Mouse (Mus musculus) heart, postnatal 10 days (tissue): ENCODE measurements around the gene Des. TPM values are rescaled to one million over a fixed set of nuclear protein-coding genes. Genes with fewer than 3 reads are reported as not detected.

Experiments used
- DNase-seq, 2 experiments: peaks; one replicate each; pipeline ENCODE4 v3.0.0; 2021
- intact Hi-C: fragments of 180-260 bp; cut with DNase I; formaldehyde crosslinking; loops from one replicate; pipeline ENCODE4 v1.15.1; 2025
- total RNA-seq, 2 experiments: library from RNA; stranded (reverse); gene quantifications; 2 replicates each; pipeline ENCODE4 v1.2.3; 2021

Des gene
- total RNA-seq, 2 experiments from 2014 or later, result 909 to 916 TPM

DNA sequence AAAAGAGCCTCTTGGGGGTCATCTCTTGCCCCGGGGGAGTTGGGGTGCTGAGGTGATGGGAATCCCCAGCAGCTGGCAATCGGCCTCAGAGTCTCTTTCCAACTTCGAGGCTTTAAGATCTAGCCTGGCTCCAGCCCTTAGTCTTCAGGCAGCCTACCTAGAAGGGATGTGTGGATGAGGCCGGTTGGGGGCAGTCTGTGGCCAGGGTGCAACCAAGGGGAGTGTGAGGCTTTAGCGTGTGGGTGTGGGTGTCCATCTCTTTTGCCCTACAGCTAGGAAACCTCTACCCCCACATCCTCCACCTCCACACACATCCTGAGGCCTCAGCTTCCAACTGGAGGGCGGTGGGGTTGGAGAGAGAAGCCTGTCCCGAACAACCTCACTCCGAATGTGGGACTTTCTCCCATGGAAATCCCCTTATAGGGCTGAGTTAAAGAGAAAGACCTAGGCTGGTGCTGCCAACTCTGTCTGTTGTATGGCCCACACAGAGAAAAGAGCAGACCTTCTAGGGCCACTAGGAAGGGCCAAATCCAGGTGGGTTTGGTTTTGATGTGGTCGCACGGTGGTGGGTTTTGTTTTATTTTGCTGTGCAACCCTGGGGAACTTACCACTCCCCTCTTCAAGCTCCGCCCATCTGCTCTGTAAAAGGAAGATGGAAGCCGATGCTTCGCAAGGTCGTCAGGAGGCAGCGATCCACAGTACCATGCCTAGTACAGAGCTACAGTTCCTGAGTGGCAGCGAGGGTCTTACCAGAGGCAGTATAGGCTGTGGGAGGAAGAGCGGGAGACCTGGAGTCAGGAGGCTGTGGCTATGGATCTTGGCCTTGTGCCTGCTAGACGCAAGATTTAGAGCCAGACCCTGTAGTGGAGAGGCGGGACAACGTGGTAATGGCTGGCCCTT is 14.8 kb upstream of the Des start:
- DNase-seq, result peak; percentile 48 to 49
- intact Hi-C loops, result loop anchor here (2.0 kb wide), 1 partner anchor 16 kb away; the partner anchor contains the start of gene Des

DNA sequence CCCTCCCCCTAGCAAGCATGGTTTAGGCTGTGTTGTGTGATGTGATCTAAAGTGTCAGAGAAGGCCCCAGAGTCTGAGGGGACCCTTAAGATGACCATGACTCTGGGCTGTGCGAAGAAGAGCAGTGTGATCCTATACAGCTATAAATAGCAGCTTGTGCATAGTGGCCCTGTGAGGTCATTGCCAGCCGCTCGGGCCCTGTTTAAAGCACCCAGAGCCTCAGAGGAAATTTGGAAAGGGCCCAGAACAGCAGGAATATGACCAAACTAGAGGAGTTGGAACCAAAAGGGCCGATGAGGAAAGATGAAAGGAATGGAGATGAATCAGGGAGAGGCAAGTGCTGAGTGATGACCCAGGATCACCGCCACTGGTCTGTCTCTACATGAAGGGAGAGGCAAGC is 12.8 kb upstream of the Des start:
- peak; percentile 65 to 72 for DNase-seq
- intact Hi-C loops, result no loop called here

DNA sequence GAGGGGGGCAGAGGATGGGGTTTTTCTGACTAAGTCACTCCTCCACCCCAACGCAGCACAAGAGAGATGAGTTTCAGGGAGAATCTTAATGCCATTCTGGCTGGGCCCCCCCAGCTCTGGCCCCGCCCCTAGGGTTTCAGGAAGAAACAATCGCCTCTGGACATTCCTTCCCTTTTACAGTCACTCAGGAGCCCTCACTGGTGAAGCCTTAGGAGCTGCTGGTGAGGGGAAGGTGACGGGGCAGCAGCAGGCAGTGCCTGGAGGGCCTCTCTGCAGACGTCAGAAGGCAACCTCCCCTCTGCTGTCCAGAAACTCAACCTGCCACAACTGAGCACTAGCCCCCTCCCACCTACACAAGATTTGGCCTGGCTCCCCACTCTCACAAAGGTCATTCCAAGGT is 10.9 kb upstream of the Des start:
- intact Hi-C loops, result no loop called here
- DNase-seq, result no peak

DNA sequence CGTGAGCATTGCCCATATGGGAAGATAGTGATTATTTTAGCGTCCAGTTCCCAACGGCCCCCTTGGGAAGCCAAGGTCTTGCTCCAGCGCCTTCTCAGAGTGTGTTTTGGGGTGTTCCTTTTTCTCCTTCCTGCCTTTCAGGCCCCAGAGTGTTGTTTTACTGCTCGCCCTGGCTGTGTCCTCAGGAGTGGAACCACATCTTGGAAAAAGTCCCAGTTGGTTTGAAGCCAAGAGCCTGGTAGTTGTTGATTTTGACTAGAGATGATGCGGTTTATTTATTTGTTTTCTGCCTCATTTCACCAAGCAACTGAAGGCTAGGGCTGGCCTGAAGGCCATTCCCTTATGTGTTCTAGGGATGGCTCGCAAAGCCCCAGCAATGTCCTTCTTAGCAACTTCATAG is 2.9 kb upstream of the Des start:
- intact Hi-C loops, result no loop called here
- DNase-seq, result peak in 1 of 2 experiments; percentile 75

DNA sequence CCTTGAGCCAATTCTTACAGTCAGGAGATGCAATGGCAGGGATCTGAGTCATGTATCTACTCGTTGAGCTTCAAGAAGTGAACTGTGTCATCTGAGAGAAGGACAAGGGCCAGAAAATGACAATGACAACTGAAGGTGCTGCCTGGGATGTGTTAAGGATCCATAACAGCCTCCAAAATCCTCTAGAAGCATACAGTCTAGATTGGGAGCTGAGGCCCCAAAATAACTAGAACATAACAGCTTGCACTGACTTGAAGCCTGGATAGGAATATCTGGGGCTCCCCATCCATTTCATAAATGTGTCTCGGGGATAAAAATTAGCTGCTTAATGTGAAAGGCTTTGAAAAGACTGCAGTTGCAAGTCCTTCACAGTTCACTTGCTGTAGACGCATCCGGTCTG is 2.1 kb upstream of the Des start:
- no peak for DNase-seq
- intact Hi-C loops, result no loop called here

DNA sequence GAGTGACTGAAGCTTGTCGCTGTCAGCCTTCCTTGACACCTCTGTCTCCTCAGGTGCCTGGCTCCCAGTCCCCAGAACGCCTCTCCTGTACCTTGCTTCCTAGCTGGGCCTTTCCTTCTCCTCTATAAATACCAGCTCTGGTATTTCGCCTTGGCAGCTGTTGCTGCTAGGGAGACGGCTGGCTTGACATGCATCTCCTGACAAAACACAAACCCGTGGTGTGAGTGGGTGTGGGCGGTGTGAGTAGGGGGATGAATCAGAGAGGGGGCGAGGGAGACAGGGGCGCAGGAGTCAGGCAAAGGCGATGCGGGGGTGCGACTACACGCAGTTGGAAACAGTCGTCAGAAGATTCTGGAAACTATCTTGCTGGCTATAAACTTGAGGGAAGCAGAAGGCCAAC is 783 bp upstream of the Des start:
- peak; percentile 69 to 78 for DNase-seq
- intact Hi-C loops, result no loop called here

DNA sequence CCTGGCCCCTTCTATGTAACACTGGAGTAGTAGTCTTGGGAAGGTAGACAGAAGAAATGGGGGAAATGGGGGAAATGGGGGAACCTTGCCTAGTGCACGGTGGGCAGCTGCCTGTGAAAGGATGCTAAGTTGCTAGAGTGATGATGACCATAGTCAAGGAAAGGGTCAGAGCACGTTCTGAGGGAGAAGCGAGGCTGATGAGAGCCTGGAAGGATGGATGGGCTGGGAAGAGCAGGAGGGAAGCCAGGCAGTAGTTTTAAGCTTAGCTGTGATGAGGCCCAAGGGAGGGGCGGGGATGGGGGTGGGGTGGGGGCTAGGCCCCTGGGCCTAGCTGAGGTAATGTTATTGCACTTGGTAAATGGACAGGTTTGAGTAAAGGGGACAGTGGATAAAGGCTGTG is 994 bp downstream of the Des start:
- DNase-seq, result no peak
- intact Hi-C loops, result loop anchor here (2.0 kb wide), 1 partner anchor 16 kb away; no protein-coding TSS in a partner anchor

DNA sequence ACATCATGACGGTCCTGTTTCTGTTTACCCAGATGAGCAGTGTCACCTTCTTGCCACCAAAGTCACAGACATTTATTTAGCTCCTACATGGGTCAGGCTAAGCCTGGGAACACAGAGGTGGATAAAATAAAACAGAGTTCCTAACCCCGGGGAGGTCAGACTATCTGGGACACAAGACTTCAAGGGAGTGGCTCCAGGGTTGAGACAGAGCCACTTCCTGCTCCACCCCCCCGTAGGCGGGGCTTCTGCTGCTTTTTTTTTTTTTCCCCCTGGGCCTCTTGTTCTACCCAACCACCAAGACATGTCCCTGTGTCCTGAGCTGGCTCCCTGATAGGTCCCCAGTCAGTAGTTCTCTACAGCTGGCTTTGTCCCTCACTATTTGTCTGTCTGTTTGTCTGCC is 1.6 kb downstream of the Des start:
- DNase-seq, result peak; percentile 69 to 71
- intact Hi-C loops, result loop anchor here (2.0 kb wide), 1 partner anchor 17 kb away; no protein-coding TSS in a partner anchor

DNA sequence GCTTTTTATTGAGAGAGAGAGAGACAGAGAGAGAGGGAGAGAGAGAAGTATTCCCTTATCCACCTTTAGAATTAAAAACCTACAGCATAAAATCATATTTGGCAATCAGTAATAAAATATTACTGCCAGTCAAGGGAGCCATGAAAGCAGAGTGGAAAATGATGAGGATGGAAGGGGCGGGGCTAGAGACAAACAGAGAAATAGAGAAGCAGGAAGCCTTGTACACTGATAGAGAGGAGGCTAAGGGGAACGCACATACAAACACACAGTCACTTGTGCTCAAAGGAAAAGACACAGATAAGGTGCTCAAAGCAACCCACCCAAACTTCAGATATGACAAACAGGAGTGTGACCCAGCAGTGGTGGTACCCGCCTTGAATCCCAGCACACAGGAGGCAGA is 3.7 kb downstream of the Des start:
- no peak for DNase-seq
- intact Hi-C loops, result no loop called here

DNA sequence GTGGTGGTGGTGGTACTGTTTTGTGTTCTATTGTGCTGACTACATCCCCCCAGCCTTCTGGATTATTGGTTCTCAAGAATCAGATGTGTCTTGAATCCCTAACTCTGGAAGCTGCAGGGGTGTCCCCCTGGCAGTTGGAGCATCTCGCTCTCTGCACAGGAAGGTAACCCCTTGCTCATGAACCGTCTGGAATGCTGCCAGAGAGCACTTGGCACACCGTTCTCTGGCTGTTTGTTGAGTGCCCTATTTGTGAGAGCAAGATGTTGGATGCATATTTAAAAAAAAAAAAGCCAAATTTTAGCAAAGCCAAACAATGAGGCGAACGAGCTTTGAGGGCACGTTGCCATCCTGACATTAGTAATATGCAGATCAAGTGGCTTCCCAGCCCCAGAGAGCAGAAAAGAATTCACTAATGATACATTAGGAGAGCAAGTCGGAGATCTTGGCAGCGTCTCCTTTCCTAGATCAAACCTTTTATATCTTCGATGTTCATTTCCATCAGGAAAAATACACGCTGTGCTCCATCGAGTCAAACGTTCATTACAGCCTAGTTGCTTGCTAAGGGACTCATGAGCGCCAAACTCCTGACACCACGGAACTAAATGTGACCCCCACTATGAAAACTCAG is 5.5 kb downstream of the Des start:
- intact Hi-C loops, result no loop called here
- no peak for DNase-seq

DNA sequence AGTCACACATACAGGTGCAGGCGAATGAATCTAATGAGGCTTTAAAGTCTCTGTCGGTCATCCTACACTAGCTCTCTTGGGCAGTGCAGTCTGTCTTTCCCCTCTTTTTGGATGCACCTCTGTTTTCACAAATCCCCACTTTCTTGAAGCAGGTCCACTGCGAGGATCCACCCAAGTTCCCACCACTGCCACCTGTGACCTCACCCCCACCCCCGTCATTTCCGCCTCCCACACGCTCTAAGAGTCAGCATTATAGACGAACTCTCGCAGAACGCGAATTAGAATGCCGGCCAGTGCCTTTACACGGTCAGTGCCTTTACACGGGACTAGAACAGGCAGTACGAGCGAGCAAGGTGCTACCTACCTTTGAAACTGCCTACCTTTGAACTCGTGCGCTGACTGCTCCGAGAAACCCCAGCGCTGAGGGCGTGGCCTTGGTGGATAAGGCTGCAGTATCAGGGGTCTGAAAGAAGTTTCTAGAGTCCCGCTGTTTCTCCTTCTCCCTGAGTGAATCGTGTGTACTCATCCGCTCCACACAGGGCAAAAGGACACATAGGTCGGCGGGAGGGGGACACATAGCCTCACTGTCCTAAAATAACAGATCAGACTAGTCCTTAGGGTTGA is 9.3 kb downstream of the Des start:
- intact Hi-C loops, result no loop called here

DNA sequence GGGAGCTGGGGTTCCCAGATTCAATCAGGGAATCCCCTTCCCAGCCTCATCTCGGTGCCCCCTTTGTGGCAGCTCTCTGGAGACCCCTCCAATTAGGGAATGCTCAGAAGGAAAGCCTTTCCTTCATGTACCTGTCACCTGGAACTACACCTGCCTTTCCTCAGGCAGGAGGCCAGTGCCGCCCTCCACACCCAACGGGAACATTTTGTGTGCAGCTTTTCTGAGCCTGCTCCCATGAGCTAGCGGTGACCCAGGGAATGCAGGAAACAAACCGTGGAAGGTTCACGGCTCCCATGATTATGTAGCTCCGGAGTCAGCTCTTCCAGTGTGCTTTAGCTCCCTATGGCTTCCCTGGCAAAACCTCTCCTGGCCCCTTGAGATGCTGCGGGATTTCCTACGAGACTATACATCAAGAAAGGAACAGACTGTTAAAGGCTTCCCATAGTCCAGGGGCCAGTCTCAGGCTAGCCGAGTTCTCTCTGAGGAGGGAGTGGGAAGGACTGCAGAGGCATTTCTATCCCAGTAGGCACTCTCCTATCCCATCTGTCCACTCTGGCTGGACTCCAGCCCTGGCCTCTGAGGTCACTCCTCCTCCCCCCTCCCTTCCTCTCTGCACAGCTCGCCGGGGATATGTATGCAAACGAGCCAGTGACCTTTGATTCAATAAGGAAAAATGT is 10.0 kb downstream of the Des start:
- intact Hi-C loops, result loop anchor here (5.0 kb wide), 1 partner anchor 37 kb away; no protein-coding TSS in a partner anchor
- peak; percentile 81 to 87 for DNase-seq

More for the DNA sequence above, 9.3 kb downstream of the Des start:
- DNase-seq, result peak in 1 of 2 experiments; percentile 33

DNA sequence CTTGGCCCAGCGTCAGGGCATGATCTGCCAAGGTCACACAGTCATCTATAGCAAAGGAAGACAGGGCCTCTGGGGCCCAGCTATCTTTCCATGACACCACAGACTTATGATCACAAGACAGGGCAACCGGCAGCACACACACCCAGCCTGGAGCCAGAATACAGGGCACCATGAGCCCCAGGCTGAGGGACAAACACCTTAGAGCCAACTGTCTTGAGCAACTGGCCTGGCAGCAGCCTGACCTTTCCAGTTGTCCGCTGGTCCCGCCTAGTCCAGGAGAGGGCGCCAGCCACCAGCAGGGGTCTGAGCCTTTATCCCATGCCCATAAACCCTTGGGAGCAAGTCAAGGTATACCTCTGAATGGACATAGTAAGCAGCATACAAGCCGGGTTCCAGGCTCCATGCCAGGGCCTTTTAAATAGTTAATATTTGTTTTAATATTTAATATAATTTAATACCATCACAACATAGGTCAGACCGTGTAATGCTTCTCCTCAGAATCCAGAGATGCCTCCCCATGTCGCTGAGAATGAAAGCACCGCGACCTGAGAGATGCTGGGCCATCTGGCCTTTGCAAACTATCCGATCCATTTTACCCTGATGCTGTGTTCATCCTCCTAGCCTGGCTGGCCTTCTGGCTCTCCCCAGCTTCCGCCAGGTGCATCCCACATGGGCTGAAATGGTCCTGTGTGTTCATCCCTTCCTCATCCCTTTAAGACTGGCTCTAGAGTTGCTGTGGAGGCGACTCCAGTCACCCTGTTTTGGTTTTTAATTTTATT is 11.4 kb downstream of the Des start:
- intact Hi-C loops, result loop anchor here (5.0 kb wide), 1 partner anchor 36 kb away; no protein-coding TSS in a partner anchor
- peak; percentile 88 to 89 for DNase-seq

DNA sequence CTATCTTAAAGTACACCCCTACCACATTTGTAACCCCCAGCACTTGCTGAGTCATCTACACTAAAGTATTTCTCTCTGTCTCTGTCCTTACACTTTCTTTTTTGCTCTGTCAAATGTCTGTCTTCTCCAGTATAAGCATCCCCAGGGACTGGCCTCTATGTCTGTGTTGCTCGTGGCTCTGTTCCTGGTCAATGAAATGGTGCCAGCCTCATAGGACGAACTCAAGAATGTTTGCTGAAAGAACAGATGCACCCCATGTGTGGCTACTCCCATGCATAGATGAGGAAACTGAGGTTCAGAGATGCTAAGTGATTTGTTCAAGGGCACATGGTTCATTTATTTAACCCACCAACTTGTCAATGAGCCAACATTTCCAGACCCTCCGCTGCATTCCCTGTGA is 12.3 kb downstream of the Des start:
- intact Hi-C loops, result loop anchor here (5.0 kb wide), 1 partner anchor 35 kb away; no protein-coding TSS in a partner anchor
- DNase-seq, result no peak

DNA sequence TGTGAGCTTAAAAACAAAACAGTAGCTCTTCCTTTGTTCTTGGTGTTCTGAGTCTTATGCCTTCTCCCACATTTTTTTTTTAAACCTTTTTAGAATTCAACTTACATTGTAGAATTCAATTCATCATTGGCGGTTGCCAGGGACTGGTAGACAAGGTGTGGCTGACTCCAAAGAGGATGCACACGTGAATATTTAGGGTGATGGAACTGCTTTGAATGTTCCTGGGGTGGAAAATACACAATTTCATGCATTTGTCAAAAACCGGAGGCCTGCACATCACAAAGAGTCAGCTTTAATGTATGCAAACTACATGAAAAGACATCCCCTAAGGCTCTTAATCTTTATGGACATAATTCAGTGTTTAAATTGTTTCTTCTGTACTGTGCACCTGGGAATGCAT is 13.1 kb downstream of the Des start:
- no peak for DNase-seq
- intact Hi-C loops, result loop anchor here (5.0 kb wide), 1 partner anchor 34 kb away; no protein-coding TSS in a partner anchor

DNA sequence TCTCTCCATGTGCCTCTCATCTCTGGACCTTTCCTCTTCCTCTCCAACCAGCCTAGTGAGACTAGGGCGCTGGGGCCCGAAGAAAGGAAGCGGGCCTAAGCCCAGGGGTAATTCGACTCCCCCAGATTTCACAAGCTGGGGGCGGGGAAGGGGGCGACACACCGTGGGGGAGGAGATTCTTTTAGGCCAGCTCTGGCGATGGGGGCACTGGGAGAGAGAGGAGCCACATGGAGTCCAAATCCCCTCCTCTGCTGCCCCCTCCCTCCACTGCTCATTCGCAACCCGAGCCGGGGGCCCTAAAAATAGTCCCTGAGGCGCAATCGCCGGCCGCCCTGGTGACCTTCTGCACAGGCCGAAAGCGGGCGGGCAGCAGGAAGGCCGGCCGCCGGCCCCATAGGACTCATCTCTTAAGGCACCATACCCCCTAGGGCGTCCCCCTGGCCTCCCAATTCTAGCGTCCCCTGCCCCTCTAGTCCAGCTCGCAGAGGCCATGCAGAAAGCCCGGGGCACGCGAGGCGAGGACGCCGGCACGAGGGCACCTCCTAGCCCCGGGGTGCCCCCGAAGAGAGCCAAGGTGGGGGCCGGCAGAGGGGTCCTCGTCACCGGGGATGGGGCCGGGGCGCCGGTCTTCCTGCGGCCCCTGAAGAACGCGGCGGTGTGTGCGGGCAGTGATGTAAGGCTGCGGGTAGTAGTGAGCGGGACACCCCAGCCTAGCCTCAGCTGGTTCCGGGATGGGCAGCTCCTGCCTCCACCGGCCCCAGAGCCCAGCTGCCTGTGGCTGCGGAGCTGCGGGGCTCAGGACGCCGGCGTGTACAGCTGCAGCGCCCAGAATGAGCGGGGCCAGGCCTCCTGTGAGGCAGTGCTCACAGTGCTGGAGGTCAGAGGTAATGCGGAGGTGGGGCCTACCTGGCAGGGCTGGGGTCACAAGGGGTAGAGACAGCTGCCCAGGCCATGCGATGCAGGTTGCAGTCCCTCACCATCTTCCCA is 15.1 kb downstream of the Des start, which contains the start of gene Speg:
Speg (plus strand) TSS at position 348 of the 987 bp plus-strand sequence.
- peak; percentile 67 to 77 for DNase-seq
- intact Hi-C loops, result loop anchor here (5.0 kb wide), 1 partner anchor 32 kb away; no protein-coding TSS in a partner anchor

DNA sequence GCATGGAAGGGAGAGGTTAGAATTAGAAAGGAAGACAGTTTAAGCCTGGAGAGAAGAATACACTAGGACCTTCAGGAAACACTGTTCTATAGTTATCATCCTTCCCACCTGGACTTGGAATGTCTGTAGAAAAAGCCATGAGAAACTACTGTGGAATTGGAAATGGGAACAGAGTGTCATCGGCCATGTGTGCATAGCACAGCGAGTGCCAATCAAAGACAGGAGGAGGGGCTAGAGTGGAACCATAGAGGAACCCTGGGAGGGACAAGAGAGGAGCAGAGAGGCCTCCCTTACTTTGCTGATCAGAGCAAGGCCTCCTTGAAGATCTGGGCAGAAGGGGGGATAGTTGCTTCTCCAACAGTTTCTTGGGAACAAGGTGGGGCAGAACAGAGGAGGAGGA is 19.1 kb downstream of the Des start:
- intact Hi-C loops, result no loop called here

DNA sequence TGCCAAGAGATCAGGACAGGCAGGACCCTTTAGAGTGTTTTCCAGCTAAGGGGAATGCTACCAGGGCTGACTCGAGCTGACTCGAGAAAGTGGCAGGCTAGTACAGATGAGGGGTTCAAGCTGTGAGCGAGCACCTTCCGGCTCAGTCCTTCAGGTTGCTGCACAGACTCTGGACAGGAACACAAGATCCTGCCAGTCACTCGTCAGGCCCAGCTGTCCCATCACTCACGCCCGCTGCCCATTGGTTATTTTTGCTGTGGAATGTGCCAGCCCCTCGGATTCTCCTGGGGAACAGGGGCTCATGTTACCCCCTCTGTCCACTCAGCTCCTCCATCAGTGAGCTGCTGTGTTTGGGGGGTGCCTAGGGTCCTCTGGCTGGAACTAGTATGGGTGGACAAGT is 19.8 kb downstream of the Des start:
- DNase-seq, result no peak
- intact Hi-C loops, result no loop called here

More for the DNA sequence above, 19.1 kb downstream of the Des start:
- no peak for DNase-seq
